Mouse (Mus musculus) olfactory bulb, adult 2 months (tissue): ENCODE measurements around the gene Hist2h3b. TPM values are rescaled to one million over a fixed set of nuclear protein-coding genes. Genes with fewer than 3 reads are reported as not detected.
"Not testable (repeated sequence)": the region's sequence is repeated elsewhere in the genome, so short reads cannot be mapped to it uniquely, and the experiment has no call there.

Source experiments
- H3K27ac ChIP-seq: fragments of 200-500 bp; 2 replicates; pipeline ENCODE4 v1.5.1; 2012; ENCODE audit warnings: low read depth, low read length; ENCODE audit not compliant: insufficient read depth
- H3K4me1 ChIP-seq: fragments of 200-500 bp; 2 replicates; pipeline ENCODE4 v1.6.1; 2012; ENCODE audit warnings: low read length; ENCODE audit not compliant: control insufficient read depth, insufficient read depth
- H3K4me3 ChIP-seq: fragments of 200-500 bp; 2 replicates; pipeline ENCODE4 v1.5.1; 2012; ENCODE audit warnings: mild to moderate bottlenecking, low read depth, low read length, moderate library complexity; ENCODE audit not compliant: insufficient read depth
- CTCF ChIP-seq: fragments of 200-500 bp; IDR thresholded peaks from 2 replicates; pipeline ENCODE4 v1.5.1; 2012; ENCODE audit warnings: low read depth, mild to moderate bottlenecking, low read length, moderate library complexity; ENCODE audit not compliant: insufficient read depth
- POLR2A ChIP-seq: fragments of 200-500 bp; IDR thresholded peaks from 2 replicates; pipeline ENCODE4 v1.6.1; 2012; ENCODE audit warnings: mild to moderate bottlenecking, low read depth, low read length, moderate library complexity; ENCODE audit not compliant: insufficient read depth
- WGBS: fragments of 180-500 bp; shearing (Covaris S2); methylation state at CpG from one replicate; pipeline ENCODE4 v1.1.7; 2018; 5-methylcytosine and 5-hydroxymethylcytosine counted together
- polyA plus RNA-seq: library from polyadenylated mRNA; stranded (reverse); fragments of >200 nt; gene quantifications from 2 replicates; pipeline ENCODE4 v1.2.4, GENCODE M21; 2012; ENCODE audit warnings: low replicate concordance; ENCODE audit not compliant: missing spikeins, insufficient read depth, insufficient read length

The Hist2h3b gene
- polyA plus RNA-seq, 1 experiment: not detected

GRCm38 (mm10) chr3:96268776-96269378 is 423 bp downstream of the Hist2h3b start:
- Histone ChIP-seq H3K27ac (peak overlapping the region; percentile 98), H3K4me3 (peak overlapping the region; percentile 51)
- 0% methylated on average over 14 of the region's 44 CpGs for WGBS
- TF ChIP-seq POLR2A: peak; percentile 49
- H3K4me1 ChIP-seq: not testable (repeated sequence)

DNA sequence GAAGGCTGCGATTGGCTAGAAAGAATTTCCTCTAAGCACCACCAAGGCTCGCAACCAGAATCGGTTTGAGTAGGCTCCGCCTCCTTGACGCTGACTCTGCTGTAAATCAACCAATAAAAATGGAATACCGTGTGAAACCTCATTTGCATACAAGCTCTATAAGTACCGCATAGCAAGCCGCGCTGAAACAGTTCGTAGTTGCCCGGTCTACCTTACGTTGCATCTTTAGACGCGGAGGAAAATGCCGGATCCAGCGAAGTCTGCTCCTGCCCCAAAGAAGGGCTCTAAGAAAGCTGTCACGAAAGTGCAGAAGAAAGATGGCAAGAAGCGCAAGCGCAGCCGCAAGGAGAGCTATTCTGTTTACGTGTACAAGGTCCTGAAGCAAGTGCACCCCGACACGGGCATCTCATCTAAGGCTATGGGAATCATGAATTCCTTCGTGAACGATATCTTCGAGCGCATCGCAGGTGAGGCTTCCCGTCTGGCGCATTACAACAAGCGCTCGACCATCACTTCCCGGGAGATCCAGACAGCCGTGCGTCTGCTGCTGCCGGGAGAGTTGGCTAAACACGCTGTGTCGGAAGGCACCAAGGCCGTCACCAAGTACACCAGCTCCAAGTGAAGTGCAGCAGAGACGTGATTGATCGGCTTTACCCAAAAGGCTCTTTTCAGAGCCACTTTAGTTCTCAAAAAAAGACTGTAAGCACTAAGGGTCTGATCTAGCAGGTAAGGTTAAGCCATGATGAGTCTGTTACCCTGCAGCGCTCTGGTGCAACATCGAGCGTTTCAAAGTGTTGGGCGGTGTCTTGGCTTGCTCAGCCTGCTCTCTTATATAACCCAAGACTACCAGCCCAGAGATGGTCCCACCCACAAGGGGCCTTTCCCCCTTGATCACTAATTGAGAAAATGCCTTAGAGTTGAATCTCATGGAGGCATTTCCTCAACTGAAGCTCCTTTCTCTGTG is 1.3 kb downstream of the Hist2h3b start, which contains the start of gene Hist2h2bb:
Gene Hist2h2bb, plus strand, starts transcription at position 242 of the 964 bp plus-strand sequence.
- under 1% methylated on average over 45 of the region's 45 CpGs for WGBS
- H3K4me1 ChIP-seq: no peaks in the 10 kb centered on the region
- peak within 1 kb of the TSS; percentile 98 for H3K27ac ChIP-seq
- peak within 1 kb of the TSS; percentile 86 for H3K4me3 ChIP-seq
- peak; percentile 99 for TF ChIP-seq POLR2A
- TF ChIP-seq CTCF: no peak

GRCm38 (mm10) chr3:96273591-96274465 is 5.4 kb downstream of the Hist2h3b start:
- H3K27ac ChIP-seq: no peak overlapping the region
- no peak for TF ChIP-seq CTCF
- TF ChIP-seq POLR2A: no peak
- WGBS: 93% methylated on average over 17 of the region's 17 CpGs
- peaks cover 4% of the 10 kb centered on the region for H3K4me1 ChIP-seq
- H3K4me3 ChIP-seq: no peak overlapping the region

DNA sequence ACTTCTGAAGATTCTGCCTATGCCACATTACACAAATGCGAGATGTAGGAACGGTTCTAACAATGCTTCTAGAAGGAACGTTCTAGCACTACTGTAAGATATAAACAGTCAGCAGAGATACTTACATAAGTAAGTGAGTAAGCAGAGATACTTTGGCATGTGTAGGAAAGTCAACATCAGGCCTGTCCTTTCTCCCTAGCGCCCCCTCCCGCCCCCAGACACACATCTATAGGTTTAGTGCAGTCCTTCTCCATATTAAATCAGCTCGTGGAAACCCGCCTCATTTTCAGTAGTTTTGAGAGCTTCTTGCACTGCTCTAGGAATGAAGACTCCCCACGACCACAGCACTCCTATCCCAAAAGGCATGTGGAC is 9.0 kb downstream of the Hist2h3b start:
- 0 out of 2 replicates have a peak overlapping the region, but pooled peaks have one; percentile 38 for H3K27ac ChIP-seq

GRCm38 (mm10) chr3:96277800-96278624 is 9.6 kb downstream of the Hist2h3b start:
- TF ChIP-seq POLR2A (peak; percentile 48), CTCF (peak; percentile 77)
- peaks cover 4% of the 10 kb centered on the region for H3K4me1 ChIP-seq
- peak overlapping the region; percentile 85 for H3K27ac ChIP-seq
- peak overlapping the region; percentile 62 for H3K4me3 ChIP-seq
- 1% methylated on average over 49 of the region's 49 CpGs for WGBS

More for the DNA sequence above, 9.0 kb downstream of the Hist2h3b start:
- H3K4me1 ChIP-seq: peaks cover 4% of the 10 kb centered on the region
- TF ChIP-seq CTCF (no peak), POLR2A (no peak)
- WGBS: 18% methylated on average over 8 of the region's 8 CpGs
- H3K4me3 ChIP-seq: peak overlapping the region; percentile 49

- 62% methylated on average over 6 of the region's 6 CpGs for WGBS
- Histone ChIP-seq H3K4me3 (no peak overlapping the region), H3K27ac (no peak overlapping the region), H3K4me1 (peaks cover 4% of the 10 kb centered on the region)
- TF ChIP-seq POLR2A (no peak), CTCF (no peak)
These were observed 12.2 kb downstream of the Hist2h3b start for GRCm38 (mm10) chr3:96280660-96281059.

GRCm38 (mm10) chr3:96284457-96284856 is 16.0 kb downstream of the Hist2h3b start:
- no peak for TF ChIP-seq POLR2A
- no peak for TF ChIP-seq CTCF
- Histone ChIP-seq H3K27ac (no peak overlapping the region), H3K4me1 (no peaks in the 10 kb centered on the region), H3K4me3 (no peak overlapping the region)
- 16% methylated on average over 4 of the region's 4 CpGs for WGBS

- not testable (repeated sequence) for H3K4me3 ChIP-seq, H3K4me1 ChIP-seq, H3K27ac ChIP-seq
- peak; percentile 66; the same call in 1 of the 2 replicates for TF ChIP-seq CTCF
- 87% methylated on average over 11 of the region's 11 CpGs for WGBS
These were observed 18.9 kb downstream of the Hist2h3b start for GRCm38 (mm10) chr3:96287334-96287733.
